ENCODE assay signal across 8 mouse cellular contexts in genomic region chr3:129901271-129901809, GRCm38 (mm10). TPM values are rescaled to one million over a fixed set of nuclear protein-coding genes. Genes with fewer than 3 reads are reported as not detected.
DNase-seq lines count a peak whose midpoint lies in the region; ATAC-seq lines count a peak whose summit lies in the region.

Casp6 (plus strand) TSS chr3:129901425.

- no peak within 1 kb of the TSS for H3K27ac ChIP-seq in hindbrain, embryonic 11.5 days (ENCODE audit: low read depth, low read length)
- H3K27ac ChIP-seq in lung, embryonic 16.5 days (ENCODE audit: low read length): peak within 1 kb of the TSS; percentile 82

- peak; percentile 96 for ATAC-seq in hindbrain, embryonic 11.5 days (ENCODE audit: low FRiP score)
- ATAC-seq in lung, embryonic 16.5 days (ENCODE audit: low read depth): peak; percentile 98

- WGBS in hindbrain, embryonic 11.5 days: under 1% methylated on average over 34 of the region's 34 CpGs
- WGBS in lung, embryonic 16.5 days: 0% methylated on average over 34 of the region's 34 CpGs

- no peaks in the 10 kb centered on the region for H3K27me3 ChIP-seq in hindbrain, embryonic 11.5 days (ENCODE audit: control insufficient read depth, insufficient read depth, low read length)
- no peaks in the 10 kb centered on the region for H3K27me3 ChIP-seq in lung, embryonic 16.5 days (ENCODE audit: control insufficient read depth, insufficient read depth, low read depth, low read length)

- no peaks in the 10 kb centered on the region for H3K9me3 ChIP-seq in hindbrain, embryonic 11.5 days (ENCODE audit: control insufficient read depth, low read length)
- no peaks in the 10 kb centered on the region for H3K9me3 ChIP-seq in lung, embryonic 16.5 days (ENCODE audit: control insufficient read depth, low read length)

- H3K4me1 ChIP-seq in hindbrain, embryonic 11.5 days (replicated peaks; ENCODE audit: control insufficient read depth, insufficient read depth, low read length): no peaks in the 10 kb centered on the region
- peaks cover 11% of the 10 kb centered on the region for H3K4me1 ChIP-seq in lung, embryonic 16.5 days (replicated peaks; ENCODE audit: control insufficient read depth, insufficient read depth, low read length)

- peak; percentile 87 for DNase-seq in Muller cell, postnatal 12 days (ENCODE audit: inconsistent ontology term)
- DNase-seq in cerebellum, postnatal 10 days: peak; percentile 61 to 77
- DNase-seq in frontal cortex, adult 2 months (ENCODE audit: extremely low spot score in 1 of 2, low spot score in 1 of 2): peak; percentile 20 to 50
- DNase-seq in hindbrain, embryonic 11.5 days (ENCODE audit: low spot score): peak; percentile 86
- peak; percentile 15 for DNase-seq in layer of hippocampus, adult 9-10 months (ENCODE audit: low spot score)
- peak; percentile 79 for DNase-seq in ovary, adult 18-20 months (ENCODE audit: low spot score)
- peak; percentile 77 to 85 for DNase-seq in thymus, postnatal 10 days (ENCODE audit: low spot score in 2 of 2)

- peak within 1 kb of the TSS; percentile 62 for H3K4me3 ChIP-seq in hindbrain, embryonic 11.5 days (ENCODE audit: low read depth, low read length)
- peak within 1 kb of the TSS; percentile 75 for H3K4me3 ChIP-seq in lung, embryonic 16.5 days (ENCODE audit: low read length)

- peak within 1 kb of the TSS; percentile 50 for H3K4me2 ChIP-seq in hindbrain, embryonic 11.5 days (replicated peaks; ENCODE audit: low read depth, low read length)
- peak within 1 kb of the TSS; percentile 84 for H3K4me2 ChIP-seq in lung, embryonic 16.5 days (ENCODE audit: low read depth, low read length)

- peak within 1 kb of the TSS; percentile 59 for H3K9ac ChIP-seq in hindbrain, embryonic 11.5 days (ENCODE audit: low read depth, low read length)
- peak within 1 kb of the TSS; percentile 81 for H3K9ac ChIP-seq in lung, embryonic 16.5 days (ENCODE audit: low read length)

- no peaks in the 10 kb centered on the region for H3K36me3 ChIP-seq in hindbrain, embryonic 11.5 days (ENCODE audit: control insufficient read depth, insufficient read depth, low read length)
- H3K36me3 ChIP-seq in lung, embryonic 16.5 days (ENCODE audit: control insufficient read depth, insufficient read depth, low read length): no peaks in the 10 kb centered on the region

RNA-seq across cellular contexts. Expression of gene Casp6, which starts in this region (rescaled TPM):
- polyA plus RNA-seq in frontal cortex, adult 2 months (2012; rRNA removed): 14.6 and 16.4 TPM in 2 replicates
- polyA plus RNA-seq in hindbrain, embryonic 11.5 days (2014; fragmentation: Nextera tagmentation; extraction: Ambion mirVana): 66.0 and 67.4 TPM in 2 replicates
- 79.5 and 89.9 TPM in 2 replicates for polyA plus RNA-seq in lung, embryonic 16.5 days (2015; fragmentation: Nextera tagmentation; extraction: Ambion mirVana)

Comparison
In these comparisons a context has a peak if more than half of its experiments do, and no peak if none do; other contexts are left out.
1. DNase-seq: peak in every context shown above with its lines; median percentile 87 in Muller cell, postnatal 12 days; 86 in hindbrain, embryonic 11.5 days; 81 in thymus, postnatal 10 days; 79 in ovary, adult 18-20 months; 69 in cerebellum, postnatal 10 days; 35 in frontal cortex, adult 2 months; 15 in layer of hippocampus, adult 9-10 months.